Mouse (Mus musculus) lung, postnatal 0 days (tissue): ENCODE measurements around the gene Adcy9.

ENCODE experiments used
- CTCF ChIP-seq: IDR thresholded peaks from 2 replicates; pipeline ENCODE4 v1.5.1; 2016; ENCODE audit warnings: antibody characterized with exemption, mild to moderate bottlenecking
- EP300 ChIP-seq: IDR thresholded peaks from 2 replicates; pipeline ENCODE4 v1.6.1; 2016; ENCODE audit warnings: antibody characterized with exemption, mild to moderate bottlenecking, control low read depth

- TF ChIP-seq CTCF = no peak
- TF ChIP-seq EP300 = no peak
Measured at GRCm38 (mm10) chr16:4454563-4454962, 34.3 kb upstream of the Adcy9 start.
